Mouse (Mus musculus) midbrain, postnatal 0 days (tissue): ENCODE data around the gene Npvf. TPM values are rescaled to one million over a fixed set of nuclear protein-coding genes. Genes with fewer than 3 reads are reported as not detected.

Source experiments
- ATAC-seq: fragments of 200-750 bp; cut with Nextera tagmentation; 2 replicates; pipeline ENCODE4 v1.8.0; 2017; ENCODE audit warnings: moderate number of reproducible peaks, mild to moderate bottlenecking, moderate TSS enrichment, moderate library complexity; ENCODE audit not compliant: low FRiP score
- DNase-seq: peaks from one replicate; pipeline ENCODE4 v3.0.0-alpha.2; 2015; ENCODE audit warnings: low spot score
- H3K27ac ChIP-seq: fragments of 300-500 bp; sonication (generic); 2 replicates; pipeline ENCODE4 v1.5.1; 2014; ENCODE audit warnings: low read depth, mild to moderate bottlenecking, low read length, mixed read lengths
- H3K27me3 ChIP-seq: fragments of 300-500 bp; sonication (generic); 2 replicates; pipeline ENCODE4 v1.6.1; 2014; ENCODE audit warnings: low read length, control low read depth, mixed read lengths; ENCODE audit not compliant: insufficient read depth
- H3K36me3 ChIP-seq: fragments of 300-500 bp; sonication (generic); 2 replicates; pipeline ENCODE4 v1.6.1; 2014; ENCODE audit warnings: low read length, control low read depth, mixed read lengths; ENCODE audit not compliant: insufficient read depth
- H3K4me1 ChIP-seq: fragments of 300-500 bp; sonication (generic); 2 replicates; pipeline ENCODE4 v1.6.1; 2014; ENCODE audit warnings: mild to moderate bottlenecking, control low read depth, antibody characterized with exemption, low read length, mixed read lengths; ENCODE audit not compliant: insufficient read depth
- H3K4me2 ChIP-seq: fragments of 300-500 bp; sonication (generic); 2 replicates; pipeline ENCODE4 v1.6.1; 2014; ENCODE audit warnings: low read depth, mild to moderate bottlenecking, low read length, mixed read lengths; ENCODE audit not compliant: poor library complexity, severe bottlenecking
- H3K4me3 ChIP-seq: fragments of 300-500 bp; sonication (generic); 2 replicates; pipeline ENCODE4 v1.5.1; 2014; ENCODE audit warnings: low read depth, mild to moderate bottlenecking, low read length, moderate library complexity
- H3K9ac ChIP-seq: fragments of 300-500 bp; sonication (generic); replicated peaks from 2 replicates; pipeline ENCODE4 v1.6.1; 2014; ENCODE audit warnings: mild to moderate bottlenecking, low read length, moderate library complexity, mixed read lengths; ENCODE audit not compliant: poor library complexity, severe bottlenecking
- H3K9me3 ChIP-seq: fragments of 300-500 bp; sonication (generic); 2 replicates; pipeline ENCODE4 v1.6.1; 2016; ENCODE audit warnings: low read length, control low read depth
- CTCF ChIP-seq: IDR thresholded peaks from 2 replicates; pipeline ENCODE4 v1.5.1; 2016; ENCODE audit warnings: antibody characterized with exemption, mild to moderate bottlenecking
- WGBS: fragments of 180-500 bp; shearing (Covaris S2); extraction: QIAGEN DNeasy Blood & Tissue Kit; methylation state at CpG from one replicate; pipeline ENCODE4 v1.1.7; 2014; 5-methylcytosine and 5-hydroxymethylcytosine counted together
- polyA plus RNA-seq: library from polyadenylated mRNA; unstranded; fragments of >200 nt; fragmentation: Nextera tagmentation; extraction: Ambion mirVana; gene quantifications from 2 replicates; pipeline ENCODE4 v1.2.1, GENCODE M21; 2015
- total RNA-seq: library from RNA; depleted of rRNA; stranded (reverse); fragments of >200 nt; gene quantifications from 2 replicates; pipeline ENCODE4 v1.2.3, GENCODE M21; 2014

Npvf gene
- total and polyA plus RNA-seq, 2 experiments from 2014 or later = 3.3 TPM; not detected in 1

DNA sequence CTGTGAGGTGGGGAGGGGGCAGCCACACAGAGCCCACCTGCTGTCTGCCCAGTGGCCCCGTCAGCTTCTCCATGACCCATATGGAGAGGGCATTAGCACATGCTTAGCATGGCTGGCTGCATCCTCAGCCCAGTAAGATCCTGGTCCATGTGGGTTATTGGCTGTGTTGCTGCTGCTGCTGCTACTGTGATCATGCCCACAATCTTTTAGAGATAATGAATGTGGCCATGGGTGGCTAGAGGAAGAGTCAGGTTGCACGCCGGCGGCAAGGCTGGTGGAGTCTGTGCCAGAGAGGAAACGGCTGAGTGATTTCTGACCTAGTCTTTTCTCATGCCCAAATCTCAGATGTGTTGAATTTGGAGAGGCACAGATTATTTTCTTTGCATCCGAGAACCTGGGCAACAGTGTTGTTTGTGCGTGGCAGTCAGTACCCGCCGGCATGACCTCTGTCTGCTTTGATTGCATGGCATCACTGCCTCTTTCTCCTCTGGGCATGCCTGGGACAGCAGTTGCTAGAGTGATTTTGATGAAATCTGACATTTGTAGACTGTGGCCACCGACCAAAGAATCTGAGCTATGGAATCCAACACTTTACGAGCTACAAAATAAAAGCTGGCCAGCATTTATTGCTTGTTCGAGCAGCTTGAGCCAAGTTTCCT is 8.8 kb upstream of the Npvf start:
- H3K27ac ChIP-seq = no peak overlapping the region
- H3K4me1 ChIP-seq = no peaks in the 10 kb centered on the region
- no peaks in the 10 kb centered on the region for H3K9me3 ChIP-seq
- no peak for TF ChIP-seq CTCF
- ATAC-seq (no peak), DNase-seq (peak; percentile 64)
- no peak overlapping the region for H3K4me2 ChIP-seq
- H3K27me3 ChIP-seq = no peaks in the 10 kb centered on the region
- 79% methylated on average over 12 of the region's 12 CpGs for WGBS
- no peak overlapping the region for H3K9ac ChIP-seq
- H3K36me3 ChIP-seq = no peaks in the 10 kb centered on the region
- no peak overlapping the region for H3K4me3 ChIP-seq

DNA sequence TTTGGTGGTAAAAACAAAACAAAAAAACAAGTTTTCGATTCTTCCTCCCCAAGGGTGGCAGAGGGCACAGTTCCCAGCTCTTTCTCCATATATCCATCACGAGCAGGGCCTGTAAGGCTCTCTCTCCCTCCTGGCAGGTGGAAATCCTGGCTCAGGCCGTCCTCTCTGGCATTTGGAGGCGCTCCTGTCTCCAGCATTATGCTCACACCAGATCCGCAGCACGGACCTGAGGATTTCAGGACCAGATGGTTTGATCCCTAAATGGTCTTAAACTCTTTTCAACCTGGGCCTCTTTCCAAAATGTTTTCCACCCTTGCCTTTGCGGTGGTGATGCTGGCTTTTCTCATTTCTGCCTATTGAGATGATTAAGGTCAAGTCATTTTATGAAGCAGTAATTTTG is 7.5 kb upstream of the Npvf start:
- Histone ChIP-seq H3K27ac (no peak overlapping the region), H3K9me3 (no peaks in the 10 kb centered on the region), H3K4me2 (no peak overlapping the region), H3K4me3 (no peak overlapping the region), H3K27me3 (no peaks in the 10 kb centered on the region), H3K4me1 (no peaks in the 10 kb centered on the region), H3K36me3 (no peaks in the 10 kb centered on the region), H3K9ac (no peak overlapping the region)
- no peak for TF ChIP-seq CTCF
- WGBS = 71% methylated on average over 7 of the region's 7 CpGs
- peak; percentile 48 for DNase-seq
- no peak for ATAC-seq

DNA sequence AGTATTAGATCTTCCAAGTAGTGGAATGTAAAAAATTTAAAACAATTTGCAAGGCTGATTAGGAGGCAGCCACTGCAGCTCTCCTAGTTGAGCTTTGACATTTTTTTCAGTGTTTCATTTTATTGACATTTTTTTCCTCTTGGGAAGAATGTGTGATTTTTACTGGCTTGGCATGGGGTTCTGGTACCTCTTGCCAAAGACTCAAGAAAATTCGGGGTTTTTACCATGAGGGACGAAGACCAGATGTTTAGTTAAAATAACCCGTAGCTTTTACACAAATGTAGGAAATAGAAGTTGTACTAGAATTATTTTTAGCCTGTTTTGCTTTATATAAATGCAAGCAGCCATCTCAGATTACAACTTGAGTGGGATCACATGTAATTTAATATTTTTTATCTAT is 4.2 kb upstream of the Npvf start:
- no peaks in the 10 kb centered on the region for H3K36me3 ChIP-seq
- H3K4me2 ChIP-seq = no peak overlapping the region
- no peaks in the 10 kb centered on the region for H3K4me1 ChIP-seq
- no peaks in the 10 kb centered on the region for H3K9me3 ChIP-seq
- WGBS = 73% methylated on average over 3 of the region's 3 CpGs
- no peak overlapping the region for H3K9ac ChIP-seq
- no peaks in the 10 kb centered on the region for H3K27me3 ChIP-seq
- DNase-seq = no peak
- ATAC-seq = no peak
- no peak overlapping the region for H3K27ac ChIP-seq
- no peak overlapping the region for H3K4me3 ChIP-seq
- no peak for TF ChIP-seq CTCF

DNA sequence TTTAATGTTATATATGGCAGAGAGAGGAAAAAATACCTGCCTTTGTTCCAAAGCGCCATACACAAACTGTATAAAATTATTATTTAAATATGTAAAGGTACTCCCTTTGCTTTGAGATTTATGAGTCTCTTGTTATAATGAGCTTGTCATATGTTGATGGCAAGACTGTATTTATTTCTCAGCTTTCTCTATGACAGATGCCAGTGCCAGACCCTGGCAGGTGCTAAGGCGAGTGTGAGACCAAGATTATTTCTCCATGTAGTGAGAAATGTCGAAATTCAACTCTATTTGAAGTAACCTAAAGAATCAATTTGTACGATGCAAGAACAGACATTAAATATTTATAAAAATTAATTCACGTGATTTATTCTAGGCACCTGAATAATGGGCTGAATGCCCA is 3.8 kb upstream of the Npvf start:
- Histone ChIP-seq H3K36me3 (no peaks in the 10 kb centered on the region), H3K9ac (no peak overlapping the region), H3K4me1 (no peaks in the 10 kb centered on the region), H3K4me3 (no peak overlapping the region), H3K4me2 (no peak overlapping the region), H3K27ac (no peak overlapping the region), H3K27me3 (no peaks in the 10 kb centered on the region), H3K9me3 (no peaks in the 10 kb centered on the region)
- WGBS = 73% methylated on average over 5 of the region's 5 CpGs
- ATAC-seq (no peak), DNase-seq (no peak)
- TF ChIP-seq CTCF = no peak

DNA sequence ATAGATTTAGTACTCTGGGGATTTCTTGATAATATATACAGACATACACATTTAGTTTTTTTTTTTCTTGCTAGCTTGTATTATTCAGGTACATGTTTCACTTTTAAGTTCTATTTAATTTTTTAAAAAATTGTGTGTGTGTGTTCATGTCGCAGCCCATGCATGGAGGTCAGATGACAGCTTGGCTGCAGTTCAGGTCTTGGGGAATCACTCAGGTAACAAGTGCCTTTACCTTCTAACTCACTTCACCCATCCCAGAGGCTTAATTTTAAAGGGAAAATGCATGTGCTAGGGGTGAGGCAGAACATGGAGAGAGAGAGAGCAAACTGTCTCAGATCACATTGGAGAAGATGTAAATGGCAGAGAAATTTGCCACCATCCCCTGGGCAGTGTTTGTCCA is 2.2 kb upstream of the Npvf start:
- no peaks in the 10 kb centered on the region for H3K4me1 ChIP-seq
- TF ChIP-seq CTCF = no peak
- no peak overlapping the region for H3K4me2 ChIP-seq
- H3K4me3 ChIP-seq = no peak overlapping the region
- H3K9ac ChIP-seq = no peak overlapping the region
- WGBS = 95% methylated on average over 1 of the region's 1 CpGs
- H3K27me3 ChIP-seq = no peaks in the 10 kb centered on the region
- DNase-seq = no peak
- no peak overlapping the region for H3K27ac ChIP-seq
- ATAC-seq = no peak
- H3K36me3 ChIP-seq = no peaks in the 10 kb centered on the region
- no peaks in the 10 kb centered on the region for H3K9me3 ChIP-seq

DNA sequence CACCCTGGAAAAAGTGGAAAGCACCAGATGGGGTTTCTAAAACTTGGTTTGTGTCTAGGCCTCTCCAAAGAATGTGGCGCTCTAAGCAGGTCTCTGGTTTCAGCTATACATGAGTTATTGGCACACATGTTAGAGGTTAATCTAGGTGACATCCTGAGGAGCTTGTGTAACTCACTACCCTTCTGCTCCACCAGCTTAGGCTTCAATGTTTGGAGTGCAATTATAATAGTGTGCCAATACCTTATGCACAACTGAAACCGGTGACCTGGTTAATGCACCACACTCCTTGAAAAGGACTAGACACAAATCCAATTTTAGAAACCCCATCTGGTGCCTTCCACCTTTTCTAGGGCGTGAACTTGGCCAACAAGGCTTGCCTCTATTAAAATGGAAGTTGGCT is 1.7 kb upstream of the Npvf start:
- Histone ChIP-seq H3K27me3 (no peaks in the 10 kb centered on the region), H3K4me3 (no peak overlapping the region), H3K4me1 (no peaks in the 10 kb centered on the region), H3K9ac (no peak overlapping the region), H3K4me2 (no peak overlapping the region), H3K9me3 (no peaks in the 10 kb centered on the region), H3K36me3 (no peaks in the 10 kb centered on the region), H3K27ac (no peak overlapping the region)
- no peak for TF ChIP-seq CTCF
- ATAC-seq (no peak), DNase-seq (peak; percentile 27)
- 92% methylated on average over 3 of the region's 3 CpGs for WGBS
